Mouse (Mus musculus) C2C12 (cell line): ENCODE measurements around the gene Atg10. TPM values are rescaled to one million over a fixed set of nuclear protein-coding genes. Genes with fewer than 3 reads are reported as not detected.

Experiments
- H3K27me3 ChIP-seq: one replicate; pipeline ENCODE4 v1.6.1; 2011; ENCODE audit not compliant: control insufficient read depth, insufficient read depth, insufficient read length
- H3K36me3 ChIP-seq: one replicate; pipeline ENCODE4 v1.6.1; 2011; ENCODE audit not compliant: control insufficient read depth, insufficient read depth
- H3K4me3 ChIP-seq: one replicate; pipeline ENCODE4 v1.5.1; 2011; ENCODE audit warnings: mild to moderate bottlenecking, control low read depth; ENCODE audit not compliant: poor library complexity, insufficient read depth, severe bottlenecking
- H3K79me2 ChIP-seq: one replicate; pipeline ENCODE4 v1.6.1; 2011; ENCODE audit not compliant: control insufficient read depth, insufficient read depth
- H3K79me3 ChIP-seq: one replicate; pipeline ENCODE4 v1.6.1; 2011; ENCODE audit warnings: low read depth, control low read depth
- H3ac ChIP-seq: one replicate; pipeline ENCODE3; 2011; ENCODE audit warnings: low read depth; ENCODE audit not compliant: control insufficient read depth, insufficient read length
- CEBPB ChIP-seq: IDR thresholded peaks from one replicate; pipeline ENCODE4 v1.6.1; 2011; ENCODE audit warnings: low read depth, mild to moderate bottlenecking, control low read depth, moderate library complexity
- CTCF ChIP-seq: IDR thresholded peaks from one replicate; pipeline ENCODE4 v1.5.1; 2011; ENCODE audit not compliant: control insufficient read depth, insufficient read depth, insufficient read length
- FOSL1 ChIP-seq: IDR thresholded peaks from one replicate; pipeline ENCODE4 v1.8.0; 2011; ENCODE audit warnings: mild to moderate bottlenecking, low read length; ENCODE audit not compliant: poor library complexity, insufficient read depth, severe bottlenecking
- MAX ChIP-seq: IDR thresholded peaks from one replicate; pipeline ENCODE4 v1.6.1; 2011; ENCODE audit warnings: mild to moderate bottlenecking, control low read depth
- MYOD1 ChIP-seq: IDR thresholded peaks from one replicate; pipeline ENCODE4 v1.6.1; 2011; ENCODE audit warnings: low read depth; ENCODE audit not compliant: control insufficient read depth, insufficient read length
- MYOG ChIP-seq: IDR thresholded peaks from one replicate; pipeline ENCODE4 v1.6.1; 2011; ENCODE audit not compliant: control insufficient read depth, insufficient read length; ENCODE audit errors: extremely low read depth
- USF1 ChIP-seq: IDR thresholded peaks from one replicate; pipeline ENCODE4 v1.6.1; 2011; ENCODE audit warnings: low read depth, mild to moderate bottlenecking, control low read depth, moderate library complexity
- polyA plus RNA-seq: library from polyadenylated mRNA; unstranded; fragments of >200 nt; fragmentation: generic; extraction: Trizol; gene quantifications from one replicate; pipeline ENCODE4 v1.2.1, GENCODE M21; 2012; ENCODE audit warnings: missing spikeins

Atg10 gene
- polyA plus RNA-seq, 1 experiment: 2.5 TPM

GRCm38 (mm10) chr13:91031836-91032235 lies 191.9 kb downstream of the Atg10 start:
- H3K4me3 ChIP-seq: no peak overlapping the region
- no peaks in the 10 kb centered on the region for H3K79me2 ChIP-seq
- no peaks in the 10 kb centered on the region for H3K79me3 ChIP-seq
- H3K27me3 ChIP-seq: no peaks in the 10 kb centered on the region
- H3ac ChIP-seq: no peak overlapping the region
- no peaks in the 10 kb centered on the region for H3K36me3 ChIP-seq
- TF ChIP-seq MYOG (no peak), MAX (no peak), FOSL1 (no peak), USF1 (no peak), CEBPB (no peak), MYOD1 (no peak), CTCF (no peak)

GRCm38 (mm10) chr13:91023447-91023846 lies 200.3 kb downstream of the Atg10 start:
- H3K4me3 ChIP-seq: no peak overlapping the region
- H3K36me3 ChIP-seq: no peaks in the 10 kb centered on the region
- H3K27me3 ChIP-seq: no peaks in the 10 kb centered on the region
- TF ChIP-seq CEBPB (no peak), CTCF (no peak), MYOD1 (no peak), MYOG (no peak), FOSL1 (no peak), USF1 (no peak), MAX (no peak)
- H3K79me3 ChIP-seq: no peaks in the 10 kb centered on the region
- H3ac ChIP-seq: no peak overlapping the region
- H3K79me2 ChIP-seq: no peaks in the 10 kb centered on the region

GRCm38 (mm10) chr13:91011851-91012250 lies 211.9 kb downstream of the Atg10 start:
- Histone ChIP-seq H3K79me3 (no peaks in the 10 kb centered on the region), H3K36me3 (no peaks in the 10 kb centered on the region), H3K4me3 (no peak overlapping the region), H3K27me3 (no peaks in the 10 kb centered on the region), H3K79me2 (no peaks in the 10 kb centered on the region), H3ac (no peak overlapping the region)
- no peak for TF ChIP-seq CTCF
- TF ChIP-seq MAX: no peak
- TF ChIP-seq MYOD1: no peak
- TF ChIP-seq MYOG: no peak
- no peak for TF ChIP-seq CEBPB
- no peak for TF ChIP-seq USF1
- no peak for TF ChIP-seq FOSL1

- Histone ChIP-seq H3ac (no peak overlapping the region), H3K4me3 (no peak overlapping the region), H3K79me2 (no peaks in the 10 kb centered on the region), H3K36me3 (no peaks in the 10 kb centered on the region), H3K27me3 (no peaks in the 10 kb centered on the region), H3K79me3 (no peaks in the 10 kb centered on the region)
- TF ChIP-seq MAX (no peak), USF1 (no peak), MYOD1 (no peak), MYOG (no peak), FOSL1 (no peak), CTCF (no peak), CEBPB (no peak)
Measured at GRCm38 (mm10) chr13:90995034-90995629, 228.6 kb downstream of the Atg10 start.

- no peaks in the 10 kb centered on the region for H3K36me3 ChIP-seq
- H3ac ChIP-seq: no peak overlapping the region
- H3K4me3 ChIP-seq: no peak overlapping the region
- H3K79me3 ChIP-seq: no peaks in the 10 kb centered on the region
- H3K27me3 ChIP-seq: no peaks in the 10 kb centered on the region
- TF ChIP-seq MAX: peak; percentile 21
- no peak for TF ChIP-seq MYOG
- TF ChIP-seq CEBPB: no peak
- TF ChIP-seq MYOD1: no peak
- TF ChIP-seq CTCF: no peak
- no peaks in the 10 kb centered on the region for H3K79me2 ChIP-seq
Measured at GRCm38 (mm10) chr13:90993602-90994001, 230.2 kb downstream of the Atg10 start.

- Histone ChIP-seq H3K79me2 (no peaks in the 10 kb centered on the region), H3K36me3 (no peaks in the 10 kb centered on the region), H3K27me3 (no peaks in the 10 kb centered on the region), H3K79me3 (no peaks in the 10 kb centered on the region), H3ac (no peak overlapping the region), H3K4me3 (no peak overlapping the region)
- TF ChIP-seq MYOD1 (no peak), FOSL1 (peak; percentile 51)
Measured at GRCm38 (mm10) chr13:90992948-90993347, 230.8 kb downstream of the Atg10 start.
